Mouse (Mus musculus) hindlimb bud, embryonic 11.5 days (tissue): ENCODE measurements around the gene Iffo1.
A peak's percentile ranks its signal among the peaks of the same experiment; 100 is the strongest.

Source experiments
- DNase-seq: peaks from one replicate; pipeline ENCODE4 v3.0.0-alpha.2; 2012; ENCODE audit warnings: low read depth, low spot score; ENCODE audit errors: extremely low spot score

Gene Iffo1

GRCm38 (mm10) chr6:125145001-125145400 lies at the start of gene Iffo1:
Iffo1 (plus strand) TSS chr6:125145241.
- DNase-seq: no peak

- no peak for DNase-seq
Measured at GRCm38 (mm10) chr6:125095391-125096278, 49.4 kb upstream of the Iffo1 start, which contains the start of gene Chd4. Chd4 (plus strand) TSS chr6:125095981.

GRCm38 (mm10) chr6:125096279-125096596 lies 48.8 kb upstream of the Iffo1 start:
- no peak for DNase-seq

GRCm38 (mm10) chr6:125096597-125097345 lies 48.3 kb upstream of the Iffo1 start:
- no peak for DNase-seq

GRCm38 (mm10) chr6:125097346-125097689 lies 47.7 kb upstream of the Iffo1 start:
- DNase-seq: no peak

GRCm38 (mm10) chr6:125097951-125098350 lies 47.1 kb upstream of the Iffo1 start:
- no peak for DNase-seq

GRCm38 (mm10) chr6:125098513-125098912 lies 46.5 kb upstream of the Iffo1 start:
- DNase-seq: no peak

- no peak for DNase-seq
Measured at GRCm38 (mm10) chr6:125099421-125099971, 45.5 kb upstream of the Iffo1 start.

GRCm38 (mm10) chr6:125101444-125101843 lies 43.6 kb upstream of the Iffo1 start:
- DNase-seq: no peak

- DNase-seq: no peak
Measured at GRCm38 (mm10) chr6:125104223-125104622, 40.8 kb upstream of the Iffo1 start.

- no peak for DNase-seq
Measured at GRCm38 (mm10) chr6:125107705-125108104, 37.3 kb upstream of the Iffo1 start.

- no peak for DNase-seq
Measured at GRCm38 (mm10) chr6:125109371-125109770, 35.7 kb upstream of the Iffo1 start.

- DNase-seq: no peak
Measured at GRCm38 (mm10) chr6:125110927-125111326, 34.1 kb upstream of the Iffo1 start.

- DNase-seq: no peak
Measured at GRCm38 (mm10) chr6:125112553-125112952, 32.5 kb upstream of the Iffo1 start.

GRCm38 (mm10) chr6:125119387-125119786 lies 25.7 kb upstream of the Iffo1 start:
- DNase-seq: no peak

- DNase-seq: no peak
Measured at GRCm38 (mm10) chr6:125128724-125129123, 16.3 kb upstream of the Iffo1 start.

GRCm38 (mm10) chr6:125129710-125130402 lies 15.2 kb upstream of the Iffo1 start:
- DNase-seq: no peak

GRCm38 (mm10) chr6:125131302-125132156 lies 13.5 kb upstream of the Iffo1 start, which contains the start of gene Nop2:
Nop2 (plus strand) TSS chr6:125131909.
- DNase-seq: peak; percentile 81

GRCm38 (mm10) chr6:125132470-125132869 lies 12.6 kb upstream of the Iffo1 start:
- DNase-seq: no peak

- DNase-seq: no peak
Measured at GRCm38 (mm10) chr6:125137002-125137671, 7.9 kb upstream of the Iffo1 start.
